Mouse (Mus musculus) spleen, adult 12 weeks (tissue): Measurements from ENCODE around the gene Zfp804a.

Experiments used
- DNase-seq: peaks from one replicate; pipeline ENCODE4 v3.0.0; 2022; ENCODE audit warnings: low spot score

Zfp804a gene

GRCm38 (mm10) chr2:82253382-82253781, 200.4 kb downstream of the Zfp804a start:
- DNase-seq: no peak

- no peak for DNase-seq
Observed at GRCm38 (mm10) chr2:82282591-82283269, 229.7 kb downstream of the Zfp804a start.

GRCm38 (mm10) chr2:82294932-82295493, 242.0 kb downstream of the Zfp804a start:
- no peak for DNase-seq
